Mouse (Mus musculus) neural tube, embryonic 14.5 days (tissue): ENCODE results near the gene Srpx2. TPM values are rescaled to one million over a fixed set of nuclear protein-coding genes. Genes with fewer than 3 reads are reported as not detected.

Source experiments
- polyA plus RNA-seq: library from polyadenylated mRNA; unstranded; fragments of >200 nt; fragmentation: Nextera tagmentation; extraction: Ambion mirVana; gene quantifications from 2 replicates; pipeline ENCODE4 v1.2.1, GENCODE M21; 2014

The Srpx2 gene
- polyA plus RNA-seq, 1 experiment from 2014 or later, result 0.08 TPM

Other genes starting within 250 kb of the Srpx2 start
- 17.4 and 18.5 TPM in 2 replicates for gene Pcdh19, start 219.4 kb upstream of the Srpx2 start, polyA plus RNA-seq
- gene Tnmd, start 57.4 kb upstream of the Srpx2 start, polyA plus RNA-seq, result 0.84 and 1.5 TPM in 2 replicates
- gene Tspan6, start 10.0 kb upstream of the Srpx2 start, polyA plus RNA-seq, result 269 and 292 TPM in 2 replicates
- 0.48 and 0.84 TPM in 2 replicates for gene Sytl4, start 73.4 kb downstream of the Srpx2 start, polyA plus RNA-seq
- 82.5 and 84.9 TPM in 2 replicates for gene Cstf2, start 150.8 kb downstream of the Srpx2 start, polyA plus RNA-seq